Mouse (Mus musculus) CH12.LX (cell line): ENCODE data around the gene 1700012B07Rik. TPM values are rescaled to one million over a fixed set of nuclear protein-coding genes. Genes with fewer than 3 reads are reported as not detected.

ENCODE experiments used
- DNase-seq: peaks from one replicate; pipeline ENCODE4 v3.0.0-alpha.2; 2013; ENCODE audit errors: extremely low read depth
- H3K27ac ChIP-seq: 2 replicates; pipeline ENCODE4 v1.5.1; 2012; ENCODE audit warnings: low read depth, mild to moderate bottlenecking, control low read depth, moderate library complexity; ENCODE audit not compliant: insufficient read depth
- H3K27me3 ChIP-seq: replicated peaks from 2 replicates; pipeline ENCODE3; 2012; ENCODE audit warnings: inconsistent platforms
- H3K36me3 ChIP-seq, 2 experiments: replicated peaks in 1 of 2; 2 replicates each; pipeline versions ENCODE3 to v1.6.1; 2012; ENCODE audit warnings: inconsistent platforms in 1 of 2, low read length in 1 of 2, mild to moderate bottlenecking in 1 of 2, mixed read lengths in 1 of 2, moderate library complexity in 1 of 2; ENCODE audit not compliant: control insufficient read depth in 1 of 2, insufficient read depth in 1 of 2
- H3K4me1 ChIP-seq, 2 experiments: 2 replicates each; pipeline ENCODE4 v1.6.1; 2012; ENCODE audit warnings: inconsistent platforms in 1 of 2, moderate library complexity in 1 of 2; ENCODE audit not compliant: insufficient read depth in 2 of 2, control insufficient read depth in 1 of 2
- H3K4me2 ChIP-seq: 2 replicates; pipeline ENCODE4 v1.6.1; 2012; ENCODE audit warnings: low read depth, mild to moderate bottlenecking, control low read depth; ENCODE audit not compliant: poor library complexity, insufficient read depth, severe bottlenecking
- H3K4me3 ChIP-seq, 3 experiments: fragments of 150-350 bp in 1 of 3; sonication (generic) in 1 of 3; replicated peaks in 1 of 3; 2 replicates each; pipeline versions ENCODE3 to v1.5.1; 2011 to 2012; ENCODE audit warnings: low read depth in 2 of 3, low read length in 2 of 3, mild to moderate bottlenecking in 2 of 3, moderate library complexity in 2 of 3, control low read depth in 1 of 3, improper control_type of control experiment in 1 of 3, inconsistent platforms in 1 of 3, mixed read lengths in 1 of 3; ENCODE audit not compliant: poor library complexity in 1 of 3
- H3K79me2 ChIP-seq: replicated peaks from 2 replicates; pipeline ENCODE4 v1.6.1; 2012; ENCODE audit warnings: mild to moderate bottlenecking, moderate library complexity; ENCODE audit not compliant: control insufficient read depth, poor library complexity, insufficient read depth, severe bottlenecking; ENCODE audit errors: extremely low read depth
- H3K9ac ChIP-seq: 2 replicates; pipeline ENCODE4 v1.6.1; 2012; ENCODE audit warnings: low read depth, mild to moderate bottlenecking, control low read depth, moderate library complexity; ENCODE audit not compliant: insufficient read depth
- H3K9me3 ChIP-seq: replicated peaks from 2 replicates; pipeline ENCODE3; 2012; ENCODE audit warnings: low read length, inconsistent platforms, mixed read lengths
- BHLHE40 ChIP-seq: IDR thresholded peaks from 2 replicates; pipeline ENCODE4 v1.6.1; 2011; ENCODE audit warnings: mild to moderate bottlenecking, low read depth, low read length, improper control_type of control experiment
- CHD1 ChIP-seq: IDR thresholded peaks from 2 replicates; pipeline ENCODE4 v1.6.1; 2012; ENCODE audit warnings: low read depth, low read length, improper control_type of control experiment, inconsistent platforms
- CHD2 ChIP-seq: IDR thresholded peaks from 2 replicates; pipeline ENCODE4 v1.6.1; 2011; ENCODE audit warnings: low read length, improper control_type of control experiment
- ELF1 ChIP-seq: IDR thresholded peaks from 2 replicates; pipeline ENCODE4 v1.6.1; 2014; ENCODE audit warnings: low read depth, mild to moderate bottlenecking, inconsistent platforms, low read length, improper control_type of control experiment
- ETS1 ChIP-seq: conservative IDR thresholded peaks from 2 replicates; pipeline ENCODE4 v1.6.1; 2012; ENCODE audit warnings: low read depth, mild to moderate bottlenecking, inconsistent platforms, low read length, improper control_type of control experiment, moderate library complexity
- GABPA ChIP-seq: IDR thresholded peaks from 2 replicates; pipeline ENCODE4 v1.6.1; 2012; ENCODE audit warnings: low read depth, low read length, improper control_type of control experiment, inconsistent platforms; ENCODE audit not compliant: insufficient replicate concordance
- IRF4 ChIP-seq: IDR thresholded peaks from 2 replicates; pipeline ENCODE4 v1.6.1; 2014; ENCODE audit warnings: low read depth, mild to moderate bottlenecking, inconsistent platforms, low read length, improper control_type of control experiment
- KAT2A ChIP-seq: IDR thresholded peaks from 2 replicates; pipeline ENCODE4 v1.6.1; 2012; ENCODE audit warnings: low read length, improper control_type of control experiment, inconsistent platforms; ENCODE audit not compliant: insufficient replicate concordance
- MAFK ChIP-seq: IDR thresholded peaks from 2 replicates; pipeline ENCODE4 v1.6.1; 2011; ENCODE audit warnings: low read length, improper control_type of control experiment; ENCODE audit not compliant: insufficient replicate concordance
- MAX ChIP-seq: IDR thresholded peaks from 2 replicates; pipeline ENCODE4 v1.6.1; 2011; ENCODE audit warnings: low read length, improper control_type of control experiment
- MAZ ChIP-seq: IDR thresholded peaks from 2 replicates; pipeline ENCODE4 v1.6.1; 2012; ENCODE audit warnings: low read depth, mild to moderate bottlenecking, inconsistent platforms, low read length, improper control_type of control experiment, moderate library complexity
- MEF2A ChIP-seq: IDR thresholded peaks from 2 replicates; pipeline ENCODE4 v1.6.1; 2014; ENCODE audit warnings: low read depth, mild to moderate bottlenecking, inconsistent platforms, low read length, improper control_type of control experiment, borderline replicate concordance
- MXI1 ChIP-seq: IDR thresholded peaks from 2 replicates; pipeline ENCODE4 v1.6.1; 2011; ENCODE audit warnings: mild to moderate bottlenecking, low read depth, low read length, improper control_type of control experiment
- MYC ChIP-seq: IDR thresholded peaks from 2 replicates; pipeline ENCODE4 v1.6.1; 2011; ENCODE audit warnings: low read depth, mild to moderate bottlenecking, improper control_type of control experiment, low read length
- NELFE ChIP-seq: IDR thresholded peaks from 2 replicates; pipeline ENCODE4 v1.6.1; 2011; ENCODE audit warnings: low read depth, low read length, improper control_type of control experiment
- NRF1 ChIP-seq: IDR thresholded peaks from 2 replicates; pipeline ENCODE4 v1.6.1; 2014; ENCODE audit warnings: low read depth, mild to moderate bottlenecking, inconsistent platforms, low read length, improper control_type of control experiment, moderate library complexity
- PAX5 ChIP-seq: IDR thresholded peaks from 2 replicates; pipeline ENCODE4 v1.6.1; 2012; ENCODE audit warnings: low read length, inconsistent platforms, mixed read lengths
- POLR2A ChIP-seq: IDR thresholded peaks from 2 replicates; pipeline ENCODE4 v1.6.1; 2011; ENCODE audit warnings: low read depth, mild to moderate bottlenecking, improper control_type of control experiment, low read length
- POLR2AphosphoS2 ChIP-seq: IDR thresholded peaks from 2 replicates; pipeline ENCODE4 v1.6.1; 2011; ENCODE audit warnings: low read depth, low read length, improper control_type of control experiment
- RCOR1 ChIP-seq: conservative IDR thresholded peaks from 2 replicates; pipeline ENCODE4 v1.6.1; 2012; ENCODE audit warnings: low read depth, mild to moderate bottlenecking, inconsistent platforms, low read length, improper control_type of control experiment
- SIN3A ChIP-seq: IDR thresholded peaks from 2 replicates; pipeline ENCODE4 v1.6.1; 2012; ENCODE audit warnings: low read length, improper control_type of control experiment, inconsistent platforms
- TBP ChIP-seq: conservative IDR thresholded peaks from 2 replicates; pipeline ENCODE4 v1.6.1; 2011; ENCODE audit warnings: low read depth, low read length, improper control_type of control experiment
- UBTF ChIP-seq: IDR thresholded peaks from 2 replicates; pipeline ENCODE4 v1.6.1; 2012; ENCODE audit warnings: low read depth, mild to moderate bottlenecking, inconsistent platforms, low read length, improper control_type of control experiment, moderate library complexity
- USF1 ChIP-seq: IDR thresholded peaks from 2 replicates; pipeline ENCODE4 v1.6.1; 2014; ENCODE audit warnings: low read depth, mild to moderate bottlenecking, inconsistent platforms, low read length, improper control_type of control experiment
- USF2 ChIP-seq: conservative IDR thresholded peaks from 2 replicates; pipeline ENCODE4 v1.6.1; 2011; ENCODE audit warnings: low read depth, low read length, improper control_type of control experiment
- ZMIZ1 ChIP-seq: IDR thresholded peaks from 2 replicates; pipeline ENCODE4 v1.6.1; 2012; ENCODE audit warnings: low read depth, mild to moderate bottlenecking, inconsistent platforms, low read length, improper control_type of control experiment
- ZNF384 ChIP-seq: IDR thresholded peaks from 2 replicates; pipeline ENCODE4 v1.6.1; 2012; ENCODE audit warnings: low read depth, low read length, improper control_type of control experiment, inconsistent platforms
- dilution Hi-C: fragments of 300-500 bp; cut with MboI; formaldehyde crosslinking; loops from 2 replicates; pipeline ENCODE4 v1.14.3; 2020; ENCODE audit warnings: low sequenced_read_pairs; ENCODE audit not compliant: extremely low pct_unique_long_range_greater_than_20kb, extremely low pct_ligation_motif_present
- in situ Hi-C: fragments of 300-500 bp; cut with MboI; formaldehyde crosslinking; loops from 3 replicates; pipeline ENCODE4 v1.14.3; 2019; ENCODE audit warnings: low sequenced_read_pairs, low pct_ligation_motif_present, low pct_unique_long_range_greater_than_20kb, mixed read lengths
- polyA plus RNA-seq: library from polyadenylated mRNA; unstranded; fragments of >175 nt; gene quantifications from 2 replicates; pipeline ENCODE4 v1.2.1, GENCODE M21; 2012; ENCODE audit warnings: low read depth; ENCODE audit not compliant: insufficient read length
- total RNA-seq, 2 experiments: library from RNA; depleted of rRNA; stranded (reverse); fragments of 300-350 nt in 1 of 2; fragments of >200 nt in 1 of 2; gene quantifications; 2 replicates each; pipeline ENCODE4 v1.2.3; 2012 to 2014

The 1700012B07Rik gene
- total and polyA plus RNA-seq, 3 experiments, result 0.29 TPM; not detected in 2

DNA sequence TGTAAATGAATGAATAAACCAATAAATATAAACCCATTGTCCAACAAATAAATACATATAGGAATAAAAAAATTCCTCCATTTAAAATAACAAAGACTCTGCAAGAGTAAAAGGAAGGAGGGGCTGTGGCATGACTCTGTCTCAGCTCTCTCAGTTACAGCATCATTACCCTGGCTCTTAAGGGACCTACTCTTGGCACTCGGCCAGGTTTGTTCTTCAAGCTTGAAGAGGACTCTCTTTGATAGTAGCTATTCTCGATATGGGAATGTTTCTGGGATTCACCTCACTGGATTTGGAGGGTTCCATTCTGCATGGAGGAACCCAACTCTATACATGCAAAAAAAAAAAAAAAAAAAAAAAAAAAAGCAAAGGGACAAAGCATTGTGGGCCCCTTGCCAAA lies 16.1 kb downstream of the 1700012B07Rik start:
- no peak for DNase-seq
- H3K4me2 ChIP-seq, result no peak overlapping the region
- no peaks in the 10 kb centered on the region for H3K79me2 ChIP-seq
- TF ChIP-seq ELF1 (no peak), SIN3A (no peak), GABPA (no peak), POLR2AphosphoS2 (no peak), NRF1 (no peak), MEF2A (no peak), USF2 (no peak), USF1 (no peak), UBTF (no peak), MAX (no peak), MYC (no peak), ZNF384 (no peak), ETS1 (no peak), TBP (no peak), POLR2A (no peak), MAFK (no peak), RCOR1 (no peak), IRF4 (no peak), BHLHE40 (no peak)
- H3K9me3 ChIP-seq, result peaks cover 8% of the 10 kb centered on the region
- dilution Hi-C loops (no loop called here), in situ Hi-C loops (no loop called here)
- no peak overlapping the region for H3K9ac ChIP-seq
- H3K36me3 ChIP-seq, result no peaks in the 10 kb centered on the region
- H3K27me3 ChIP-seq, result no peaks in the 10 kb centered on the region
- no peak overlapping the region for H3K4me3 ChIP-seq
- no peak overlapping the region for H3K27ac ChIP-seq
- 0 out of 4 replicates have a peak, but pooled peaks cover 0 to 2% of the 10 kb centered on the region in 2 experiments for H3K4me1 ChIP-seq

DNA sequence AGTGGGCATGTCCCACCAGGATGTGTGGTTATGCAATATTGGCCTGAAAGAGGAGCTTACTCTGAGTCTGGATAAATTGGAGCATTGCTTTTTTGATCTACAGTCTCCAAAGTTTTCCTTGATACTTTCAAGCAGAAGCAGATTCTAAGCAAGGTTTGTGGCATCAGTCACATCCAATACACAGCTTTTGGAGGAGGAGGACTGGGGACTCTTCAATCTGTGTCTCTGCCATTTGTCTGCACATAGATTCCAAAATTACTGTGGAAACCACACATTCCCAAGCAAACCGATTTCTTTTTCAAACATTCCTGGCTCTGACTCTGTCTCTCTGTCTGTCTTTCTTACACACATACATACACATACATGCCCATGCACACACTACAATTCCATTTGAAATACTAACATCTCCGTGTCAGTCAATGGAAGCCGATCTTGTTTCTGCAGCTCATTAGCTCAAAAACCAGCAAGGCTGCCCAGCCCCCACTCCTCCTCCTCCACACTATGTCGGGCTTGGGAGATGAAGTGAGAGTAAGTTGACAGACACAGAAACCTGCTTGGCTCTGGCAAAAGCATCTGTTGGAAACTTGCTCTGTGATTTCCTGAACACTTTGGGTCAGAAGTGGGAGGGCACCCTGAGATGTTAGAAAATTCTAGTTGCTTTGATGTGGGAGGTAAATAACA lies 18.5 kb downstream of the 1700012B07Rik start:
- no peak for TF ChIP-seq USF1
- no peak for TF ChIP-seq CHD1
- no peak for TF ChIP-seq RCOR1
- no peak for TF ChIP-seq KAT2A
- TF ChIP-seq MAX, result no peak
- no peak for TF ChIP-seq MAZ
- TF ChIP-seq USF2, result no peak
- no peak for TF ChIP-seq IRF4
- TF ChIP-seq PAX5, result no peak
- no peak for TF ChIP-seq POLR2A
- TF ChIP-seq ZMIZ1, result no peak
- TF ChIP-seq MXI1, result no peak
- no peak for TF ChIP-seq NELFE
- no peak for TF ChIP-seq SIN3A
- no peak for TF ChIP-seq TBP
- TF ChIP-seq POLR2AphosphoS2, result no peak
- TF ChIP-seq CHD2, result no peak
- no peak for DNase-seq
- Histone ChIP-seq H3K4me1 (0 out of 4 replicates have a peak, but pooled peaks cover 0 to 2% of the 10 kb centered on the region in 2 experiments), H3K79me2 (no peaks in the 10 kb centered on the region), H3K9me3 (peaks cover 8% of the 10 kb centered on the region), H3K9ac (no peak overlapping the region), H3K27ac (no peak overlapping the region), H3K4me2 (no peak overlapping the region), H3K27me3 (no peaks in the 10 kb centered on the region), H3K4me3 (no peak overlapping the region), H3K36me3 (no peaks in the 10 kb centered on the region)
- in situ Hi-C loops (no loop called here), dilution Hi-C loops (no loop called here)
